Mouse (Mus musculus): ENCODE results near the gene Acad12. TPM values are rescaled to one million over a fixed set of nuclear protein-coding genes. Genes with fewer than 3 reads are reported as not detected.
"Not testable (repeated sequence)": the region's sequence is repeated elsewhere in the genome, so short reads cannot be mapped to it uniquely, and the experiment has no call there.

Acad12 gene
- total RNA-seq, 2 experiments from 2014 or later, result 64.8 to 73.6 TPM

- no peak for DNase-seq
- intact Hi-C loops (cut with DNase I), result loop anchor here (1.0 kb wide), 1 partner anchor 56 kb away; no protein-coding TSS in a partner anchor
These were observed 2.4 kb upstream of the Acad12 start for GRCm38 (mm10) chr5:121621102-121621501.

- not testable (repeated sequence) for DNase-seq
- intact Hi-C loops (cut with DNase I), result loop anchor here (5.0 kb wide), 1 partner anchor 237 kb away; no protein-coding TSS in a partner anchor
These were observed 3.8 kb downstream of the Acad12 start for GRCm38 (mm10) chr5:121614921-121615320.

GRCm38 (mm10) chr5:121612036-121612435 lies 6.7 kb downstream of the Acad12 start:
- intact Hi-C loops (cut with DNase I), result loop anchor here (1.0 kb wide), 1 partner anchor 43 kb away; no protein-coding TSS in a partner anchor
- DNase-seq, result no peak

GRCm38 (mm10) chr5:121609556-121610135 lies 9.1 kb downstream of the Acad12 start:
- intact Hi-C loops (cut with DNase I); DNase-seq: not testable (repeated sequence)

GRCm38 (mm10) chr5:121606151-121606550 lies 12.6 kb downstream of the Acad12 start:
- peak; percentile 84 to 89 for DNase-seq
- intact Hi-C loops (cut with DNase I), result loop anchor here (2.0 kb wide), 1 partner anchor 25 kb away; no protein-coding TSS in a partner anchor

- not testable (repeated sequence) for DNase-seq
- intact Hi-C loops (cut with DNase I), result loop anchor here (2.0 to 5.0 kb wide), 2 partner anchors 57 to 152 kb away; partner anchors contain the start of genes Erp29 and Tmem116
These were observed 14.9 kb downstream of the Acad12 start for GRCm38 (mm10) chr5:121603815-121604214.

GRCm38 (mm10) chr5:121601547-121602299 lies 17.0 kb downstream of the Acad12 start:
- DNase-seq, result peak; percentile 93 to 96
- intact Hi-C loops (cut with DNase I), result loop anchor here (1.0 to 5.0 kb wide), 4 partner anchors 17 to 149 kb away; partner anchors contain the start of genes Erp29 and Tmem116

- intact Hi-C loops (cut with DNase I), result no loop called here
- no peak for DNase-seq
These were observed 19.7 kb downstream of the Acad12 start for GRCm38 (mm10) chr5:121598871-121599610.

- DNase-seq, result no peak
- intact Hi-C loops (cut with DNase I), result no loop called here
These were observed 20.7 kb downstream of the Acad12 start for GRCm38 (mm10) chr5:121597991-121598537.

GRCm38 (mm10) chr5:121597332-121597731 lies 21.4 kb downstream of the Acad12 start:
- DNase-seq, result no peak
- intact Hi-C loops (cut with DNase I), result no loop called here

- intact Hi-C loops (cut with DNase I), result no loop called here
- no peak for DNase-seq
These were observed 22.5 kb downstream of the Acad12 start for GRCm38 (mm10) chr5:121596226-121596625.

GRCm38 (mm10) chr5:121595758-121596157 lies 23.0 kb downstream of the Acad12 start:
- intact Hi-C loops (cut with DNase I), result no loop called here
- no peak for DNase-seq

- intact Hi-C loops (cut with DNase I), result no loop called here
- no peak for DNase-seq
These were observed 23.9 kb downstream of the Acad12 start for GRCm38 (mm10) chr5:121594714-121595313.

- DNase-seq, result peak; percentile 91 to 92
- intact Hi-C loops (cut with DNase I), result no loop called here
These were observed 25.0 kb downstream of the Acad12 start, which contains the start of gene Aldh2 for GRCm38 (mm10) chr5:121593451-121594401. Gene Aldh2 (minus strand): TSS chr5:121593824.

- intact Hi-C loops (cut with DNase I), result no loop called here
- peak in 1 of 2 experiments; percentile 42 for DNase-seq
These were observed 25.8 kb downstream of the Acad12 start for GRCm38 (mm10) chr5:121592816-121593407.

GRCm38 (mm10) chr5:121592064-121592815 lies 26.5 kb downstream of the Acad12 start:
- no peak for DNase-seq
- intact Hi-C loops (cut with DNase I), result no loop called here

- intact Hi-C loops (cut with DNase I), result no loop called here
- DNase-seq, result no peak
These were observed 27.2 kb downstream of the Acad12 start for GRCm38 (mm10) chr5:121591417-121592063.

Measured in heart, postnatal 36 days (tissue).